Mouse (Mus musculus) G1E (cell line): ENCODE measurements at regions not wholly inside any gene's neighbourhood (a gene's known extent, or its start where the extent isn't known, plus 50 kb on each side); places are given as distances from the start of the nearest gene placed in this dataset.

Source experiments
- CTCF ChIP-seq: IDR thresholded peaks from 2 replicates; pipeline ENCODE4 v1.5.1; 2012; ENCODE audit warnings: low read depth, low read length, inconsistent platforms, mixed read lengths
- GATA1 ChIP-seq: IDR thresholded peaks from 2 replicates; pipeline ENCODE4 v1.6.1; 2012; ENCODE audit warnings: borderline replicate concordance, low read length, inconsistent platforms, mixed read lengths
- GATA2 ChIP-seq: IDR thresholded peaks from 2 replicates; pipeline ENCODE4 v1.6.1; 2012; ENCODE audit warnings: low read depth, low read length, inconsistent platforms, borderline replicate concordance
- POLR2AphosphoS5 ChIP-seq: IDR thresholded peaks from 2 replicates; pipeline ENCODE4 v1.6.1; 2012; ENCODE audit warnings: low read depth, low read length, inconsistent platforms; ENCODE audit not compliant: insufficient replicate concordance
- TAL1 ChIP-seq: conservative IDR thresholded peaks from 2 replicates; pipeline ENCODE4 v1.6.1; 2012; ENCODE audit warnings: low read depth, low read length, inconsistent platforms, mixed read lengths

GRCm38 (mm10) chr7:74734941-74735340 lies 180.4 kb upstream of the Slco3a1 start:
- TF ChIP-seq CTCF (no peak), TAL1 (no peak), GATA2 (no peak), POLR2AphosphoS5 (no peak), GATA1 (no peak)
